Mouse (Mus musculus): ENCODE data around the gene Pdzd7.

DNA sequence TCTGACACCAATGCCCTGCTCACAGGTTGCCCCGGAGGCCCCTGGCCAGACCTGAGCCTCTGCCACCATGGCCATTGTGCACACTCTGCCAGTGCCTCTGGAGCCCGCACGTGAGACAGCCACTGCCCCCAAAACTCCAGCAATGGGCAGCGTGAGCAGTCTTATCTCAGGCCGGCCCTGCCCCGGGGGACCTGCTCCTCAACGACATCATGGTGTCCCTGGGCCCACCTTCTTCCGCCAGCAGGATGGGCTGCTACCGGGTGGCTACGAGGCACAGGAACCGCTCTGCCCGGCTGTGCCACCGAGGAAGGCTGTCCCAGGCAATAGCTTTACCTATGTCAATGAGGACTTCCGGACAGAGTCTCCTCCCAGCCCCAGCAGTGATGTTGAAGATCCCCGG is 24.2 kb downstream of the Pdzd7 start:
- TF ChIP-seq POLR2A (IDR thresholded peaks at IDR 0.05; ENCODE audit: low read depth, low read length): no peak
- TF ChIP-seq CTCF (IDR thresholded peaks at IDR 0.05; ENCODE audit: borderline replicate concordance, insufficient read depth, low read length): no peak
